Mouse (Mus musculus) midbrain, postnatal 0 days (tissue): ENCODE results near the gene Synj2. TPM values are rescaled to one million over a fixed set of nuclear protein-coding genes. Genes with fewer than 3 reads are reported as not detected.
A peak's percentile ranks its signal among the peaks of the same experiment; 100 is the strongest.

Experiments used
- ATAC-seq: fragments of 200-750 bp; cut with Nextera tagmentation; 2 replicates; pipeline ENCODE4 v1.8.0; 2017; ENCODE audit warnings: moderate number of reproducible peaks, mild to moderate bottlenecking, moderate TSS enrichment, moderate library complexity; ENCODE audit not compliant: low FRiP score
- DNase-seq: peaks from one replicate; pipeline ENCODE4 v3.0.0-alpha.2; 2015; ENCODE audit warnings: low spot score
- H3K27ac ChIP-seq: fragments of 300-500 bp; sonication (generic); 2 replicates; pipeline ENCODE4 v1.5.1; 2014; ENCODE audit warnings: low read depth, mild to moderate bottlenecking, low read length, mixed read lengths
- H3K27me3 ChIP-seq: fragments of 300-500 bp; sonication (generic); 2 replicates; pipeline ENCODE4 v1.6.1; 2014; ENCODE audit warnings: low read length, control low read depth, mixed read lengths; ENCODE audit not compliant: insufficient read depth
- H3K36me3 ChIP-seq: fragments of 300-500 bp; sonication (generic); 2 replicates; pipeline ENCODE4 v1.6.1; 2014; ENCODE audit warnings: low read length, control low read depth, mixed read lengths; ENCODE audit not compliant: insufficient read depth
- H3K4me1 ChIP-seq: fragments of 300-500 bp; sonication (generic); 2 replicates; pipeline ENCODE4 v1.6.1; 2014; ENCODE audit warnings: mild to moderate bottlenecking, control low read depth, antibody characterized with exemption, low read length, mixed read lengths; ENCODE audit not compliant: insufficient read depth
- H3K4me2 ChIP-seq: fragments of 300-500 bp; sonication (generic); 2 replicates; pipeline ENCODE4 v1.6.1; 2014; ENCODE audit warnings: low read depth, mild to moderate bottlenecking, low read length, mixed read lengths; ENCODE audit not compliant: poor library complexity, severe bottlenecking
- H3K4me3 ChIP-seq: fragments of 300-500 bp; sonication (generic); 2 replicates; pipeline ENCODE4 v1.5.1; 2014; ENCODE audit warnings: low read depth, mild to moderate bottlenecking, low read length, moderate library complexity
- H3K9ac ChIP-seq: fragments of 300-500 bp; sonication (generic); replicated peaks from 2 replicates; pipeline ENCODE4 v1.6.1; 2014; ENCODE audit warnings: mild to moderate bottlenecking, low read length, moderate library complexity, mixed read lengths; ENCODE audit not compliant: poor library complexity, severe bottlenecking
- H3K9me3 ChIP-seq: fragments of 300-500 bp; sonication (generic); 2 replicates; pipeline ENCODE4 v1.6.1; 2016; ENCODE audit warnings: low read length, control low read depth
- CTCF ChIP-seq: IDR thresholded peaks from 2 replicates; pipeline ENCODE4 v1.5.1; 2016; ENCODE audit warnings: antibody characterized with exemption, mild to moderate bottlenecking
- whole genome bisulfite sequencing: fragments of 180-500 bp; shearing (Covaris S2); extraction: QIAGEN DNeasy Blood & Tissue Kit; methylation state at CpG from one replicate; pipeline ENCODE4 v1.1.7; 2014; 5-methylcytosine and 5-hydroxymethylcytosine counted together
- polyA plus RNA-seq: library from polyadenylated mRNA; unstranded; fragments of >200 nt; fragmentation: Nextera tagmentation; extraction: Ambion mirVana; gene quantifications from 2 replicates; pipeline ENCODE4 v1.2.1, GENCODE M21; 2015
- total RNA-seq: library from RNA; depleted of rRNA; stranded (reverse); fragments of >200 nt; gene quantifications from 2 replicates; pipeline ENCODE4 v1.2.3, GENCODE M21; 2014

Synj2 gene
- total and polyA plus RNA-seq, 2 experiments from 2014 or later: 2.3 to 3.1 TPM

DNA sequence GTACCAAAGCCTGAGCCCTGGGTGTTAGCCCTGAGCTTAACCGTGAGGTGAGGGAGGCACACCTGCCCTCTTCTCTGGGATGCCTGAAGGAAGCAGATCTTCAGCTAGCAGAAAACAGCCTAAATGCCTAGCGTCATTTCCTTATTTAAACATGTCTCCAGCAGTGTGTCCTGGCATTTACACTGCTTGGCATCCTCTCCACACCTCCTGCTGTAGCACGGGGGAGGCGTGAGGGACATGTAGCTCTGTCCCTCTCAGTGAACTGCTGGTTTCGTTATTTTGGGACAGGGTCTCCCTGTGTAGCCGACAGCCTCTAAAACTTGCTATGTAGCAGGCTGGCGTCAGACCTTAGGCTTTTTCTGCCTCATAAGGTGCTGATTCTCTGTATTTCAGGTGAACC, 44.5 kb upstream of the Synj2 start:
- no peak for TF ChIP-seq CTCF
- Histone ChIP-seq H3K4me1 (no peaks in the 10 kb centered on the region), H3K9ac (no peak overlapping the region), H3K4me2 (no peak overlapping the region), H3K9me3 (no peaks in the 10 kb centered on the region), H3K36me3 (no peaks in the 10 kb centered on the region), H3K27ac (no peak overlapping the region), H3K4me3 (no peak overlapping the region), H3K27me3 (no peaks in the 10 kb centered on the region)
- DNase-seq (no peak), ATAC-seq (no peak)
- 86% methylated on average over 7 of the region's 7 CpGs for WGBS

- no peak for ATAC-seq
- no peak for TF ChIP-seq CTCF
- 95% methylated on average over 17 of the region's 17 CpGs for WGBS
- Histone ChIP-seq H3K4me1 (no peaks in the 10 kb centered on the region), H3K36me3 (no peaks in the 10 kb centered on the region), H3K27me3 (no peaks in the 10 kb centered on the region), H3K9ac (no peak overlapping the region), H3K4me3 (no peak overlapping the region), H3K27ac (no peak overlapping the region), H3K4me2 (no peak overlapping the region), H3K9me3 (no peaks in the 10 kb centered on the region)
- DNase-seq: no peak
Measured at GRCm38 (mm10) chr17:5897326-5898200, 43.5 kb upstream of the Synj2 start.

DNA sequence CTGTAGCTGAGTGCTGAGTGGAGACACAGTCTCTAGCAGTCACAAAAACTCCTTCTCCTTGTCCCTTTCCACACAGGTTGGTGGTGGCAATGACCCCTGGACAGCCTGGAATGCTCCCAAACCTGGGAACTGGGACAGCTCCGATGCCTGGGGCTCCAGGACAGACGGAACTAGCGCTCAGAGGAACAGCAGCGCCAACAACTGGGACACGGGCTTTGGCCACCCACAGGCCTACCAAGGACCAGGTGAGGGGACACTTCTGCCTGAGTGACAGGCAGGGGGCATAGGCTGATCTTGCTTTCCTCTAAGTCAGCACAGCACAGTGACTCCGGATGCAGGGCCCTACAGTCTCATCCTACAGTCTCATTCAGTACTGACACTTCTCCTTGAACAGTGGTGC, 41.8 kb upstream of the Synj2 start:
- 94% methylated on average over 6 of the region's 6 CpGs for WGBS
- Histone ChIP-seq H3K4me2 (no peak overlapping the region), H3K36me3 (0 out of 2 replicates have a peak, but pooled peaks cover 4% of the 10 kb centered on the region), H3K9ac (no peak overlapping the region), H3K27ac (no peak overlapping the region), H3K9me3 (no peaks in the 10 kb centered on the region), H3K27me3 (no peaks in the 10 kb centered on the region), H3K4me3 (no peak overlapping the region), H3K4me1 (no peaks in the 10 kb centered on the region)
- ATAC-seq: no peak
- DNase-seq: no peak
- no peak for TF ChIP-seq CTCF

DNA sequence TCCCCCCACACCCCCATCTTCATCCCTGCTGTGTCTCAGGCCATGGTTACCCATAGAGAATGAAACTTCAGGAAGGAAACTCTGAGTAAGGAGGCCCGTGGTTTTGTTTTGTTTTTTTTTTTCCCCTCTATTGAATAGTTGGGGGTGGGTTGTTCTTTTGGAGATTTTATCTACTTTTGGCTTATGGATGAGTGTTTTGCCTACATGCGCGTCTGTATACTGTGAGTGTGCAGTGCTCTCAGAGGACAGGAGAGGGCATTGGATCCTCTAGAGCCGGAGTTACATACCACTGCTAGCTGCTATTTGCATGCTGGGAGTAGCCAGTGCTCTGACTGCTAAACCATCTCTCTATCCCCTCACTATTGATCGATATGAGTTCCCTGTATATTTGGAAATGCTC, 39.7 kb upstream of the Synj2 start:
- Histone ChIP-seq H3K9me3 (no peaks in the 10 kb centered on the region), H3K4me3 (no peak overlapping the region), H3K27ac (no peak overlapping the region), H3K9ac (no peak overlapping the region), H3K27me3 (no peaks in the 10 kb centered on the region), H3K36me3 (peaks cover 10% of the 10 kb centered on the region; the same call in 1 of the 2 replicates), H3K4me1 (no peaks in the 10 kb centered on the region), H3K4me2 (no peak overlapping the region)
- WGBS: 78% methylated on average over 5 of the region's 5 CpGs
- peak; percentile 43 for TF ChIP-seq CTCF
- DNase-seq (no peak), ATAC-seq (no peak)

DNA sequence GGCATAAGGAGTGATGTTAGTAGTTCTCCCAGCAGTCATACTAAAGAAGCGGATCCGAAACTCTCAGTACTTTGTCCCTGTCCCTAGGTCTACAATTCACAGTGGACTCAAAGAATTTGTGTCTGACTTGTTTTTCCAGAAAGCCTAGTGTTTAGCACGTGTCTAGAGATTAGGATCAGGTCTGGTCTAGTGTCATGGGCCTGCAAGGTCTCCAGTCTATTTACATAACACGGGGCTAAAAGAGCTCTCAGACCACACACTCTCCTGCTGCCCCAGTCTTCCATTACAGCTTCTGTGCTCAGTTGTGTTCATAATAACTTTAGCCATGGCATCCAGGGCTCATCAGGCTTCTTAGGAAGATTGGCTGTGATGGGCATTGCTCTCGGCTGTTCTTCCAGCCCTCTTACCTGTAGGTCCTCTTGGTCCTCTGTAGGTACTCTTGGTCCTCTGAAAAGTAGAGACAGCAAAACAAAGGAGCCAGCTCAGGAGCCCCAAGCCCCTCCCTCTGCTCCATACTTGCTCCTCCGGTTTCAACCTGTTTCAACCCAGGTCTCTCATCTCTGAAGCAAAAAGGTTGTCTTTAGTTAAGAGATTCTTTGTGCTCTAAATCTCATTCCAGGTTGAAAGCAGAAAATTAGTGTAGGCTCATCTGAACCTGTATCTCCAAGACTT, 37.3 kb upstream of the Synj2 start:
- TF ChIP-seq CTCF: no peak
- Histone ChIP-seq H3K27me3 (no peaks in the 10 kb centered on the region), H3K4me3 (no peak overlapping the region), H3K36me3 (peaks cover 13% of the 10 kb centered on the region; the same call in 1 of the 2 replicates), H3K4me1 (no peaks in the 10 kb centered on the region), H3K4me2 (no peak overlapping the region), H3K9ac (no peak overlapping the region), H3K27ac (no peak overlapping the region), H3K9me3 (no peaks in the 10 kb centered on the region)
- ATAC-seq: no peak
- DNase-seq: no peak
- WGBS: 86% methylated on average over 6 of the region's 6 CpGs

DNA sequence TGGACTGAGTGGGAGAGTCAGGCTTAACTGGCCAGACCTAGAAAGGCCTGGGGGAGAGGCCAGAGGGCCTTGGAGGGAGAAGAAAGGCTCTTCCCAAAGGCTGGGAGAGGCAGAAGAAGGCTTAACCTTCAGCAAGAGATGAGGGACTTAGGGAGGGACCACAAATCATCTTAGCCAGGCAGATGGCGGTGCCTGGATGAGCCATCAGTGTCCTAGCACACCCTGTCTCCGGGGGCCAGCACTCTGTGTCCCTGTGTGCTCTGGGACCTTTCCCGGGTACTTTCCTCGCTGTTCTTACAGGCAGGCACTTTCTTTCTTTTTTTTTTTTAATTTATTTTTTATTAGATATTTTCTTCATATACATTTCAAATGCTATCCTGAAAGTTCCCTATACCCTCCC, 31.4 kb upstream of the Synj2 start:
- H3K36me3 ChIP-seq: peaks cover 13% of the 10 kb centered on the region; the same call in 1 of the 2 replicates
- no peaks in the 10 kb centered on the region for H3K9me3 ChIP-seq
- H3K27me3 ChIP-seq: no peaks in the 10 kb centered on the region
- no peak overlapping the region for H3K9ac ChIP-seq
- WGBS: 94% methylated on average over 4 of the region's 4 CpGs
- DNase-seq (no peak), ATAC-seq (no peak)
- no peak overlapping the region for H3K4me3 ChIP-seq
- no peaks in the 10 kb centered on the region for H3K4me1 ChIP-seq
- no peak overlapping the region for H3K4me2 ChIP-seq
- H3K27ac ChIP-seq: no peak overlapping the region
- no peak for TF ChIP-seq CTCF
